In genomic region chr2:118033377-118033776, GRCm38 (mm10) we compare ENCODE assay signal across 15 mouse cellular contexts.
"Had no signal": no experiment of that assay in that cellular context is flagged by ENCODE, and none has a peak within 500 bp of the region (broad histone marks: within the 10 kb centered on the region; RNA-seq: fewer than 3 reads in every experiment).

No protein-coding gene starts in this region.

- H3K4me3 ChIP-seq: limb, embryonic 15.5 days; liver, embryonic 12.5 days; midbrain, embryonic 10.5 days; neural tube, embryonic 13.5 days had no signal

- H3K4me1 ChIP-seq: liver, embryonic 12.5 days; neural tube, embryonic 13.5 days had no signal

- H3K27ac ChIP-seq: kidney, postnatal 0 days; limb, embryonic 15.5 days; liver, embryonic 12.5 days; midbrain, embryonic 10.5 days; neural tube, embryonic 13.5 days had no signal

- H3K27me3 ChIP-seq: limb, embryonic 15.5 days; liver, embryonic 12.5 days; neural tube, embryonic 13.5 days had no signal

- H3K36me3 ChIP-seq: limb, embryonic 15.5 days; liver, embryonic 12.5 days; midbrain, embryonic 10.5 days; neural tube, embryonic 13.5 days had no signal

- DNase-seq: kidney, adult 8-10 months; layer of hippocampus, adult 9-11 months; layer of hippocampus, postnatal 36 days; left cerebral cortex, postnatal 4 days; lung, postnatal 10 days; retina, postnatal 1 day; right cerebral cortex, postnatal 4 days; spleen, adult 18-20 months; thymus, adult 18-20 months; thymus, postnatal 14 days had no signal
